Comparison of ENCODE assay signal across 9 mouse cellular contexts in the genomic region with DNA sequence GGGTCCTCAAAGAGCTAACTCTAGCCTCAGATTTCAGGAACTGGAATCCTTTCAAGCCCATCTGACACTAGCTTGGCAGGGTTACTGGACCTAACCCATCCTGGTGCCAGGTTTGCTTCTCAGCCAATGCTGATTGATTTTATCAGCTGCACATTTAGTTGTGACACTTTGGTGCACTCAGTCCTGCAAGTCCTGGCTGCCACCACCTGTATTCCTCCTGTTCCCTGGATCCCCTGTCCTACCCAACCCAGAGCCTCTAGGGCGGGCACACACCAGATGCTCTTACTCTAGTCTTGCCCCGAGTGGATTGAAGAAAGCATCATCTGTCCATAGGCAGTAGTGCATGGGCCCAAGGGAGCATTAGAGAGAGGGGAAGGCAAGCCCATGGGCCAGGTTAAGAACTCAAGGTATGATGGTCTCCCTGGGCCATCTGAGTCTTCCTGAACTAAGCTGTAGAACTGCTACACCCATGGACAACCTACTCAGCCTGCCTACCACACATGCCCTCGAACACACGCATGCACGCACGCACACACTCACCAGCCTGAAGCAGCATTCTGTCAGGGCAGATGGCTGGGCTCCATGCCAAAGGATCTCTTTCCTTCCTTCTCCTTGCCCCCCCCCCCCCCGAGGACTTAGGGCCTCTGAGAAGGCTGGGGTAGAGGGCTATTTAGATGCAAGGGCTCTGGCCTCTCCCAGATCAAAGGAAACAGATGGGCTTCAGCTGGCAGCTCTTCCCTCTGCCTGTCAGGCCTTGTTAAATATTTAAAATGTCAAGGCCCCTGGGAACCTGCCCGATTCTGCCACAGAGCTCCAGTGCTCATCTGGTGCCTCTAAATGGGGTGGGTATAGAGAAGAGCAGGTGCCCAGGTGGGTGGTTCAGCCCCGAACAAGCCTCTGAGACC. TPM values are rescaled to one million over a fixed set of nuclear protein-coding genes. Genes with fewer than 3 reads are reported as not detected.
DNase-seq lines count a peak whose midpoint lies in the region; ATAC-seq and TF ChIP-seq lines count a peak whose summit lies in the region.
"Had no signal": no experiment of that assay in that cellular context is flagged by ENCODE, and none has a peak within 500 bp of the region (broad histone marks: within the 10 kb centered on the region; RNA-seq: fewer than 3 reads in every experiment).

No protein-coding gene starts in this region.

- H3K9me3 ChIP-seq in embryonic facial prominence, embryonic 11.5 days (replicated peaks; ENCODE audit: control insufficient read depth, low read length), result no peaks in the 10 kb centered on the region
- no peaks in the 10 kb centered on the region for H3K9me3 ChIP-seq in midbrain, embryonic 13.5 days

- H3K27ac ChIP-seq in layer of hippocampus, adult 2 months, result peak overlapping the region; percentile 36
- no peak overlapping the region for H3K27ac ChIP-seq in embryonic facial prominence, embryonic 11.5 days (replicated peaks; ENCODE audit: low read depth, low read length)
- peak overlapping the region; percentile 47; the same call in 1 of the 2 replicates for H3K27ac ChIP-seq in midbrain, embryonic 13.5 days

- H3K4me2 ChIP-seq in embryonic facial prominence, embryonic 11.5 days (ENCODE audit: low read depth, low read length), result no peak overlapping the region
- no peak overlapping the region for H3K4me2 ChIP-seq in midbrain, embryonic 13.5 days (replicated peaks)

- no peak overlapping the region for H3K9ac ChIP-seq in embryonic facial prominence, embryonic 11.5 days (replicated peaks; ENCODE audit: low read length)
- H3K9ac ChIP-seq in midbrain, embryonic 13.5 days (replicated peaks), result no peak overlapping the region

- no peak overlapping the region for H3K4me3 ChIP-seq in layer of hippocampus, adult 2 months
- no peak overlapping the region for H3K4me3 ChIP-seq in embryonic facial prominence, embryonic 11.5 days (ENCODE audit: low read depth, low read length)
- no peak overlapping the region for H3K4me3 ChIP-seq in midbrain, embryonic 13.5 days (replicated peaks)

- intact Hi-C loops in heart, postnatal 25 days (cut with DNase I), result no loop called here
- intact Hi-C loops in heart, postnatal 14 days (cut with DNase I), result no loop called here
- intact Hi-C loops in left cerebral cortex, postnatal 36 days (cut with DNase I), result no loop called here

- no peak for TF ChIP-seq CTCF in layer of hippocampus, adult 2 months (conservative IDR thresholded peaks at IDR 0.05)

- peak; percentile 78 for ATAC-seq in embryonic facial prominence, embryonic 11.5 days (replicated peaks; ENCODE audit: insufficient number of reproducible peaks, low FRiP score, low TSS enrichment, low read depth)
- peak; percentile 92 for ATAC-seq in midbrain, embryonic 13.5 days

- peak in 1 of 2 experiments; percentile 45 for DNase-seq in layer of hippocampus, adult 2 months (ENCODE audit: low spot score in 2 of 2)
- no peak for DNase-seq in layer of hippocampus, adult 9-10 months (ENCODE audit: low spot score)
- peak; percentile 42 for DNase-seq in adrenal gland, postnatal 25 days
- peak; percentile 5 for DNase-seq in embryonic facial prominence, embryonic 11.5 days (ENCODE audit: low spot score)
- DNase-seq in heart, postnatal 25 days (ENCODE audit: low spot score), result no peak
- no peak for DNase-seq in heart, postnatal 14 days
- no peak for DNase-seq in left cerebral cortex, postnatal 36 days (ENCODE audit: low spot score in 2 of 2)
- DNase-seq: kidney, adult 11 months had no signal

- no peaks in the 10 kb centered on the region for H3K27me3 ChIP-seq in embryonic facial prominence, embryonic 11.5 days (ENCODE audit: control insufficient read depth, insufficient read depth, low read length)
- H3K27me3 ChIP-seq in midbrain, embryonic 13.5 days, result no peaks in the 10 kb centered on the region

- no peaks in the 10 kb centered on the region for H3K36me3 ChIP-seq in embryonic facial prominence, embryonic 11.5 days (replicated peaks; ENCODE audit: control insufficient read depth, insufficient read depth, low read depth, low read length)
- no peaks in the 10 kb centered on the region for H3K36me3 ChIP-seq in midbrain, embryonic 13.5 days

- H3K4me1 ChIP-seq in embryonic facial prominence, embryonic 11.5 days (ENCODE audit: control insufficient read depth, insufficient read depth, low read length), result no peaks in the 10 kb centered on the region
- 0 out of 2 replicates have a peak, but pooled peaks cover 2% of the 10 kb centered on the region for H3K4me1 ChIP-seq in midbrain, embryonic 13.5 days (replicated peaks)

- WGBS in embryonic facial prominence, embryonic 11.5 days, result 60% methylated on average over 8 of the region's 9 CpGs
- 47% methylated on average over 9 of the region's 9 CpGs for WGBS in midbrain, embryonic 13.5 days

RNA-seq across cellular contexts. Expression of a gene that starts 21.7 kb away (rescaled TPM):
- 100 to 1,000 TPM; 156 to 158 TPM for total RNA-seq in layer of hippocampus, adult 2 months (2021)
- total RNA-seq in adrenal gland, postnatal 25 days (2021), result 38.1 and 43.3 TPM in 2 replicates
- 0.38 and 0.48 TPM in 2 replicates for polyA plus RNA-seq in embryonic facial prominence, embryonic 11.5 days (2014; fragmentation: Nextera tagmentation; extraction: Ambion mirVana)
- 2.6 and 2.8 TPM in 2 replicates for polyA plus RNA-seq in midbrain, embryonic 13.5 days (2015; fragmentation: Nextera tagmentation; extraction: Ambion mirVana)
- under 1 TPM in 1 of 2 experiments, not detected in 1; 0.08 TPM for total RNA-seq in heart, postnatal 25 days (2021)
- total RNA-seq in heart, postnatal 14 days (2021), result under 1 TPM in 1 of 2 experiments, not detected in 1; 0.14 TPM
- 10 to 100 TPM; 95.2 to 98.6 TPM for total RNA-seq in left cerebral cortex, postnatal 36 days (2021)

RNA-seq across cellular contexts. Expression of a gene that starts 41.2 kb away (rescaled TPM):
- total RNA-seq in layer of hippocampus, adult 2 months (2021), result 10 to 100 TPM; 15.9 to 19.3 TPM
- total RNA-seq in adrenal gland, postnatal 25 days (2021), result 185 and 205 TPM in 2 replicates
- polyA plus RNA-seq in embryonic facial prominence, embryonic 11.5 days (2014; fragmentation: Nextera tagmentation; extraction: Ambion mirVana), result 32.0 and 36.4 TPM in 2 replicates
- polyA plus RNA-seq in midbrain, embryonic 13.5 days (2015; fragmentation: Nextera tagmentation; extraction: Ambion mirVana), result 16.7 and 21.2 TPM in 2 replicates
- total RNA-seq in heart, postnatal 25 days (2021), result 100 to 1,000 TPM; 213 to 224 TPM
- 100 to 1,000 TPM; 216 to 248 TPM for total RNA-seq in heart, postnatal 14 days (2021)
- total RNA-seq in left cerebral cortex, postnatal 36 days (2021), result 10 to 100 TPM; 15.2 to 19.5 TPM

Comparison
In these comparisons a context has a peak if more than half of its experiments do, and no peak if none do; other contexts are left out.
1. DNase-seq: peak in adrenal gland, postnatal 25 days (single experiment) and embryonic facial prominence, embryonic 11.5 days (single experiment); none in layer of hippocampus, adult 9-10 months (single experiment), heart, postnatal 25 days (single experiment), heart, postnatal 14 days (0 of 2) and left cerebral cortex, postnatal 36 days (0 of 2).
2. RNA of a gene that starts 21.7 kb away (total RNA-seq): 156 to 158 TPM in layer of hippocampus, adult 2 months, 95.2 to 98.6 TPM in left cerebral cortex, postnatal 36 days and 38.1 to 43.3 TPM in adrenal gland, postnatal 25 days; 0.14 TPM in heart, postnatal 14 days and 0.08 TPM in heart, postnatal 25 days; every median in the first group is over 10 times any median in the second.